Mouse (Mus musculus) thymus, adult 2 months (tissue): ENCODE measurements around the gene Tmem238l.

ENCODE experiments used
- CTCF ChIP-seq: fragments of 200-500 bp; IDR thresholded peaks from 2 replicates; pipeline ENCODE4 v1.5.1; 2012; ENCODE audit warnings: mild to moderate bottlenecking, control low read depth, low read length, moderate library complexity, borderline replicate concordance; ENCODE audit not compliant: control insufficient read depth, poor library complexity, insufficient read depth; ENCODE audit errors: extremely low read depth
- POLR2A ChIP-seq: fragments of 200-500 bp; IDR thresholded peaks from 2 replicates; pipeline ENCODE4 v1.6.1; 2012; ENCODE audit warnings: mild to moderate bottlenecking, low read length, control low read depth, moderate library complexity; ENCODE audit not compliant: control insufficient read depth, poor library complexity, insufficient read depth; ENCODE audit errors: extremely low read depth

DNA sequence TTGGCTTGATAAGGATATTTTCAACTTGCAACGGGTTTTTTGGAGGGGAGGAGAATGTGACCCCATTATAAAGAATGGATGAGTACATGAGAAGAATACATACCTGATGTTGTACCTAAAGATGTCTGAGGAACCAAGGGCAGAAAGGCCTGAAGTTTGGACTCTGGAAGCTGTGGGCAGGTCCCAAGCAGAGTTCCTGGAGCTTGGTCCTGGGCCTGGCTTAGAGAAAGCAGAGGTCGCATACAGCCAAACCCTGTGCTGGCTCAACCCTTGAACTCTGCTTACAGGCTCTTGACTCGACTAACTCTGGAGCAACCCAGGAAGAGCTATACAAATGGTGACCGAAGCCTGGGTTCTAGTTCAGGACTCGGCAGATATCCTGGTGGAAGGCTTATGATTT is 14.4 kb upstream of the Tmem238l start:
- TF ChIP-seq CTCF (no peak), POLR2A (no peak)
